Mouse (Mus musculus): ENCODE measurements around the gene Fgfr2. TPM values are rescaled to one million over a fixed set of nuclear protein-coding genes. Genes with fewer than 3 reads are reported as not detected.

Gene Fgfr2
- total RNA-seq, 1 experiment, result 37.5 TPM

DNA sequence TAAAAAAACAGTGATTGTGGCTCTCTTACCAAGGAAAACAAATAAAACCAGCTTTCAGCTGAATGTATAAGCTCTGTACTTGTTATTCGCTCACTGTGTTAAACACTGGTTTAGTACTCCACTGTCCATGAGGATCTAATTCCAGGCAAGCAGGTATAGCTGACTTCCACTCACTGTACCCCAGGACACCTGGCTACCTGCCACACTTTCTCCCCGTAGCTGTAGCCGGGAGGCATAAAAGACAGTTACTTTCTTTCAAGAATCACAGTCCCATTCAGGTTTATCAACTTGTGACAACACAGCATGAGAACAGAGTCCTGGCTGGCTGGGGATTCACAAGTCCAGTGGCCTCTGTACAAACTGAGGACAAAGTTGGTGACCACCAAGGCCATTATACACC, 827.0 kb downstream of the Fgfr2 start:
- Histone ChIP-seq H3K9me3 (ENCODE audit: control insufficient read depth, insufficient read depth, low read depth, low read length) (no peaks in the 10 kb centered on the region), H3K4me1 (ENCODE audit: control insufficient read depth in 2 of 2, insufficient read depth in 2 of 2, low read length in 2 of 2, poor library complexity in 1 of 2) (no peaks in the 10 kb centered on the region), H3K4me3 (ENCODE audit: insufficient read depth in 1 of 2, low read depth in 1 of 2, low read length in 2 of 2, poor library complexity in 1 of 2, severe bottlenecking in 1 of 2) (no peak overlapping the region), H3K27ac (ENCODE audit: insufficient read depth, low read depth, low read length, poor library complexity, severe bottlenecking) (no peak overlapping the region), H3K36me3 (ENCODE audit: control insufficient read depth, insufficient read depth, low read length, poor library complexity, severe bottlenecking) (no peaks in the 10 kb centered on the region), H3K9ac (ENCODE audit: insufficient read depth, low read depth, low read length, poor library complexity, severe bottlenecking) (no peak overlapping the region)
- DNase-seq (ENCODE audit: low read depth, low spot score), result no peak
- no peak for TF ChIP-seq MAFK (IDR thresholded peaks at IDR 0.05; ENCODE audit: insufficient read depth, low read depth, low read length)
- no peak for TF ChIP-seq CHD2 (IDR thresholded peaks at IDR 0.05; ENCODE audit: low read depth, low read length)
- no peak for TF ChIP-seq ZC3H11A (IDR thresholded peaks at IDR 0.05; ENCODE audit: borderline replicate concordance, low read depth, low read length)
- TF ChIP-seq ZNF384 (IDR thresholded peaks at IDR 0.05; ENCODE audit: low read depth, low read length), result no peak
- TF ChIP-seq HCFC1 (IDR thresholded peaks at IDR 0.05; ENCODE audit: borderline replicate concordance, insufficient read depth, low read length), result no peak
- in situ Hi-C loops (cut with MboI; ENCODE audit: low sequenced_read_pairs in 2 of 2, unreplicated experiment in 2 of 2), result no loop called here

DNA sequence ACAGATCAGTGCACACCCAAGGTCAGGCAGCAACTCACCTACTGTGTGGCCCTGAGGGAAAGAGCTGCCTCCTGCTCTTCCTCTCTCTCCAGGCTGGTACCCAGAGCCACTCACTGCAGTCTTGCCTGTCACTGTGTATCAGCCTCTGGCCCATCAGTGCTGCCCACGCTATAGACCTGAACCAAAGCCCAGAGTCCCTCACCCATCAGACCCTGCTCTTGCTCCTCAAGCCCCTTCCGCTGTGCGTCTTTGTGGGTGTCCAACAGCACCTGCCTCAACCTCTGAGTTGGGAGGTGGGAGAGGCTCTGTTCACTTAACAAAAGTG, 835.8 kb downstream of the Fgfr2 start:
- Histone ChIP-seq H3K9ac (ENCODE audit: insufficient read depth, low read depth, low read length, poor library complexity, severe bottlenecking) (no peak overlapping the region), H3K27ac (ENCODE audit: insufficient read depth, low read depth, low read length, poor library complexity, severe bottlenecking) (no peak overlapping the region), H3K9me3 (ENCODE audit: control insufficient read depth, insufficient read depth, low read depth, low read length) (no peaks in the 10 kb centered on the region), H3K4me1 (ENCODE audit: control insufficient read depth in 2 of 2, insufficient read depth in 2 of 2, low read length in 2 of 2, poor library complexity in 1 of 2) (peaks cover 0 to 7% of the 10 kb centered on the region in 2 experiments; a peak in 1 of 4 replicates), H3K4me3 (ENCODE audit: insufficient read depth in 1 of 2, low read depth in 1 of 2, low read length in 2 of 2, poor library complexity in 1 of 2, severe bottlenecking in 1 of 2) (no peak overlapping the region), H3K36me3 (ENCODE audit: control insufficient read depth, insufficient read depth, low read length, poor library complexity, severe bottlenecking) (no peaks in the 10 kb centered on the region)
- TF ChIP-seq MAFK (IDR thresholded peaks at IDR 0.05; ENCODE audit: insufficient read depth, low read depth, low read length), result no peak
- TF ChIP-seq ZC3H11A (IDR thresholded peaks at IDR 0.05; ENCODE audit: borderline replicate concordance, low read depth, low read length), result no peak
- TF ChIP-seq ZNF384 (IDR thresholded peaks at IDR 0.05; ENCODE audit: low read depth, low read length), result no peak
- TF ChIP-seq CHD2 (IDR thresholded peaks at IDR 0.05; ENCODE audit: low read depth, low read length), result no peak
- TF ChIP-seq HCFC1 (IDR thresholded peaks at IDR 0.05; ENCODE audit: borderline replicate concordance, insufficient read depth, low read length), result no peak
- in situ Hi-C loops (cut with MboI; ENCODE audit: low sequenced_read_pairs in 2 of 2, unreplicated experiment in 2 of 2), result no loop called here
- no peak for DNase-seq (ENCODE audit: low read depth, low spot score)

DNA sequence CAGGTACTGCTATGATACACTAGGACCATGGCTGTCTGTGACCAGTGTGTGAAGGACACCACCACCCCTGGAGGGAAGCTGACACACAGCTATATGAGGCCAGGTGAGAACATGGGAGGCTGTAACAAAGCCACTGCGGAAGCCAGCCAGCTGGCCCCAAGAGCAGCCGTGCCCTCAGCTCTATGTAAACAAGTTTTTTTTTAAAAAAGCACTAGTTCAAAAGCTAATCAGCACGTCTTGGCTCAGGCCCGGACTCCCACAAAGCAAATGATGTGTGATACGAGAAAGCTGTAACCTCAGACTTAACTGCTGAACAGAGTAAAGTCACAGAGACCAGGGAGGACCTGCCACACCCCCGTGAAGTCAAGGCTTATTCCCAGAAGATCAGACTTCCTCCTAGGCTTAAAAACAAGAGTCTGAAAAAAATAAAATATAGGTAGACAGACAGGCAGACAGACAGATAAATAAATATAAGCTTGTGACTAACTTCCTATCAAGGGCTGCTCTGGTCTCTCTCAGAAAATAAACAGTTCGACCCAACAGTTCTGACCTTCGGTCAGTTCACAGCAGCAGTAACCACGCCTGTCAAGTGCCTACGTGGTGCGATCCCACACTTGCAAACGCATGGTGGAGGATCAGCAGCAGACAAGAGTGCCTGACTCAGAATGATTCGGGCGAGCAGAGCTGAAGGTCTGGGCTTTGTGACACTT, 836.4 kb downstream of the Fgfr2 start:
- TF ChIP-seq MAFK (IDR thresholded peaks at IDR 0.05; ENCODE audit: insufficient read depth, low read depth, low read length) (no peak), ZNF384 (IDR thresholded peaks at IDR 0.05; ENCODE audit: low read depth, low read length) (no peak), HCFC1 (IDR thresholded peaks at IDR 0.05; ENCODE audit: borderline replicate concordance, insufficient read depth, low read length) (no peak), CHD2 (IDR thresholded peaks at IDR 0.05; ENCODE audit: low read depth, low read length) (no peak), ZC3H11A (IDR thresholded peaks at IDR 0.05; ENCODE audit: borderline replicate concordance, low read depth, low read length) (no peak)
- H3K9me3 ChIP-seq (ENCODE audit: control insufficient read depth, insufficient read depth, low read depth, low read length), result no peaks in the 10 kb centered on the region
- H3K36me3 ChIP-seq (ENCODE audit: control insufficient read depth, insufficient read depth, low read length, poor library complexity, severe bottlenecking), result no peaks in the 10 kb centered on the region
- in situ Hi-C loops (cut with MboI; ENCODE audit: low sequenced_read_pairs in 2 of 2, unreplicated experiment in 2 of 2), result no loop called here
- peaks cover 0 to 7% of the 10 kb centered on the region in 2 experiments; a peak in 1 of 4 replicates for H3K4me1 ChIP-seq (ENCODE audit: control insufficient read depth in 2 of 2, insufficient read depth in 2 of 2, low read length in 2 of 2, poor library complexity in 1 of 2)
- H3K27ac ChIP-seq (ENCODE audit: insufficient read depth, low read depth, low read length, poor library complexity, severe bottlenecking), result no peak overlapping the region
- no peak overlapping the region for H3K9ac ChIP-seq (ENCODE audit: insufficient read depth, low read depth, low read length, poor library complexity, severe bottlenecking)
- H3K4me3 ChIP-seq (ENCODE audit: insufficient read depth in 1 of 2, low read depth in 1 of 2, low read length in 2 of 2, poor library complexity in 1 of 2, severe bottlenecking in 1 of 2), result no peak overlapping the region
- no peak for DNase-seq (ENCODE audit: low read depth, low spot score)

DNA sequence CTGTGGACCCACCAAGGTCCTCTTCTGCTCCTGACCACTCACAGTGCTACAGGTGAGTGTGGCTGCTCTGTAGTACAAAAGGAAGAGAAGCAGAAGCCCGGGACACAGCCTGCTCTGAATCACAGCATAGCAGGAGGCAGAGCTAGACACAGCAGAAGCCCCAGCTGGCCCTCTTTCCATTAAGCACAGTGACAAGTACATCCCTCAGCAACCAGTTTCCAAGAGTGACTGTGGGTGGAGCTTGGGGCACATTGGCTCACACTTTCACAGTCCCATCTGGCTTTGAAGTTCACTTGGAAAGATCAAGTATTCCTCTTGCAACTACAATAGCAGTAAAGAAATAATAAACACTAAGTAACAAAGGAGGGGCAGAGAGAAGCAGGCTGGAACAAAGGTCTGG, 838.4 kb downstream of the Fgfr2 start:
- in situ Hi-C loops (cut with MboI; ENCODE audit: low sequenced_read_pairs in 2 of 2, unreplicated experiment in 2 of 2), result no loop called here
- Histone ChIP-seq H3K9ac (ENCODE audit: insufficient read depth, low read depth, low read length, poor library complexity, severe bottlenecking) (no peak overlapping the region), H3K4me1 (ENCODE audit: control insufficient read depth in 2 of 2, insufficient read depth in 2 of 2, low read length in 2 of 2, poor library complexity in 1 of 2) (peaks cover 0 to 7% of the 10 kb centered on the region in 2 experiments; a peak in 1 of 4 replicates), H3K9me3 (ENCODE audit: control insufficient read depth, insufficient read depth, low read depth, low read length) (no peaks in the 10 kb centered on the region), H3K4me3 (ENCODE audit: insufficient read depth in 1 of 2, low read depth in 1 of 2, low read length in 2 of 2, poor library complexity in 1 of 2, severe bottlenecking in 1 of 2) (no peak overlapping the region), H3K36me3 (ENCODE audit: control insufficient read depth, insufficient read depth, low read length, poor library complexity, severe bottlenecking) (no peaks in the 10 kb centered on the region), H3K27ac (ENCODE audit: insufficient read depth, low read depth, low read length, poor library complexity, severe bottlenecking) (no peak overlapping the region)
- TF ChIP-seq CHD2 (IDR thresholded peaks at IDR 0.05; ENCODE audit: low read depth, low read length) (no peak), HCFC1 (IDR thresholded peaks at IDR 0.05; ENCODE audit: borderline replicate concordance, insufficient read depth, low read length) (no peak), ZNF384 (IDR thresholded peaks at IDR 0.05; ENCODE audit: low read depth, low read length) (no peak), MAFK (IDR thresholded peaks at IDR 0.05; ENCODE audit: insufficient read depth, low read depth, low read length) (no peak), ZC3H11A (IDR thresholded peaks at IDR 0.05; ENCODE audit: borderline replicate concordance, low read depth, low read length) (no peak)
- no peak for DNase-seq (ENCODE audit: low read depth, low spot score)
